Mouse (Mus musculus) adrenal gland, adult 2 months (tissue): ENCODE measurements at regions not wholly inside any gene's neighbourhood (a gene's known extent, or its start where the extent isn't known, plus 50 kb on each side); places are given as distances from the start of the nearest gene placed in this dataset.
"Not testable (repeated sequence)": the region's sequence is repeated elsewhere in the genome, so short reads cannot be mapped to it uniquely, and the experiment has no call there.

Experiments used
- DNase-seq: peaks from one replicate; pipeline ENCODE4 v3.0.0; 2021

- DNase-seq: no peak
These were observed 81.4 kb upstream of the Cpsf6 start for GRCm38 (mm10) chr10:117461261-117461660.

GRCm38 (mm10) chr10:117460366-117460730 is 80.5 kb upstream of the Cpsf6 start:
- no peak for DNase-seq

- DNase-seq: no peak
These were observed 80.0 kb upstream of the Cpsf6 start for GRCm38 (mm10) chr10:117459651-117460365.

GRCm38 (mm10) chr10:117459041-117459475 is 79.2 kb upstream of the Cpsf6 start:
- no peak for DNase-seq

GRCm38 (mm10) chr10:117458271-117459040 is 78.6 kb upstream of the Cpsf6 start:
- no peak for DNase-seq

GRCm38 (mm10) chr10:117457701-117457950 is 77.8 kb upstream of the Cpsf6 start:
- DNase-seq: no peak

- DNase-seq: no peak
These were observed 77.3 kb upstream of the Cpsf6 start for GRCm38 (mm10) chr10:117456904-117457700.

GRCm38 (mm10) chr10:117456427-117456826 is 76.6 kb upstream of the Cpsf6 start:
- DNase-seq: no peak

- DNase-seq: peak; percentile 66
These were observed 75.9 kb upstream of the Cpsf6 start for GRCm38 (mm10) chr10:117455595-117456302.

GRCm38 (mm10) chr10:117454711-117455591 is 75.1 kb upstream of the Cpsf6 start:
- no peak for DNase-seq

- no peak for DNase-seq
These were observed 74.3 kb upstream of the Cpsf6 start for GRCm38 (mm10) chr10:117454171-117454500.

- DNase-seq: no peak
These were observed 73.8 kb upstream of the Cpsf6 start for GRCm38 (mm10) chr10:117453406-117454170.

GRCm38 (mm10) chr10:117452190-117452950 is 72.6 kb upstream of the Cpsf6 start:
- DNase-seq: peak; percentile 41

GRCm38 (mm10) chr10:117451396-117452185 is 71.8 kb upstream of the Cpsf6 start:
- DNase-seq: no peak

GRCm38 (mm10) chr10:117450631-117451030 is 70.8 kb upstream of the Cpsf6 start:
- DNase-seq: no peak

- DNase-seq: no peak
These were observed 70.4 kb upstream of the Cpsf6 start for GRCm38 (mm10) chr10:117450240-117450569.

GRCm38 (mm10) chr10:117449416-117450239 is 69.8 kb upstream of the Cpsf6 start:
- DNase-seq: no peak

GRCm38 (mm10) chr10:117448783-117449182 is 69.0 kb upstream of the Cpsf6 start:
- DNase-seq: not testable (repeated sequence)
